Mouse (Mus musculus) Patski (cell line): Measurements from ENCODE around the gene Rin2. TPM values are rescaled to one million over a fixed set of nuclear protein-coding genes. Genes with fewer than 3 reads are reported as not detected.

Source experiments
- ATAC-seq: fragments of 100-300 bp; one replicate; pipeline ENCODE4 v1.8.0; 2021
- CTCF ChIA-PET: fragments of 350-600 bp; sonication (Branson Sonifier 250); formaldehyde crosslinking; loops from one replicate; lab custom pipeline; 2022; ENCODE audit warnings: inconsistent platforms; lab: Charles Lee
- POLR2A ChIA-PET: fragments of 350-600 bp; sonication (Branson Sonifier 250); formaldehyde crosslinking; loops from one replicate; lab custom pipeline; 2022; ENCODE audit warnings: antibody characterized with exemption, inconsistent platforms; lab: Charles Lee
- DNase-seq: peaks from one replicate; pipeline ENCODE4 v3.0.0-alpha.2; 2011; ENCODE audit warnings: low read depth, low spot score
- H3K27me3 ChIP-seq: fragments of 371-371 bp; one replicate; pipeline ENCODE4 v1.5.1; 2021
- CTCF ChIP-seq: fragments of 100-300 bp; IDR thresholded peaks from one replicate; pipeline ENCODE4 v1.5.1; 2021
- in situ Hi-C: fragments of 300-500 bp; cut with MboI; formaldehyde crosslinking; loops from 3 replicates; pipeline ENCODE4 v1.11.1; 2018; ENCODE audit warnings: low pct_unique_long_range_greater_than_20kb, mixed read lengths
- polyA plus RNA-seq: library from polyadenylated mRNA; unstranded; gene quantifications from one replicate; pipeline ENCODE4 v1.2.3, GENCODE M21; 2021

Gene Rin2
- polyA plus RNA-seq, 1 experiment from 2014 or later, result 38.7 TPM

- in situ Hi-C loops, result no loop called here
- TF ChIP-seq CTCF, result no peak
- DNase-seq, result no peak
- no peak for ATAC-seq
- H3K27me3 ChIP-seq, result no peaks in the 10 kb centered on the region
- POLR2A ChIA-PET, result no interaction called here
- CTCF ChIA-PET, result interaction anchor here (0.8 to 1.4 kb wide), 4 partner anchors 9 to 37 kb away, joined by 3 to 5 read pairs (median 4); no protein-coding TSS in a partner anchor
These were observed 148.0 kb downstream of the Rin2 start for GRCm38 (mm10) chr2:145822783-145823729.

DNA sequence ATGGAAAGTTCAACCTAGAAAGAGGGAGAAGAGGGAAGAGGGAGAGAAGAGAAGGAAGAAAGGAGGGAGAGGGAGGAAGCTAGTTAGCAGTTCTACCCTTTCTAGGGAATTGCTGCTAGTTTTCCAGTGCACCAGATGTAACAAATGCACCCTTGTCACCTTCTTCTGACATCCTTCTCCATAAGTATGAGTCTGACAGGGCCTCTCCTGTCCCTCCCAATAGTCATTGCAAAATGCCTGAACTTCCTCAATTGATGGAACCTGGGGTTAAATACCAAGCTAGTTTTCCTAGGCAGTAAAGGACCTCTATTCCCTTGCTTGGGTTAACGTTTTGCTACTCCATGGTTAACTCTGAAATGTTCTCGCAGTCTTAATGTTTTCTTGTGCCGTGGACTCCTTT is 149.7 kb downstream of the Rin2 start:
- DNase-seq (no peak), ATAC-seq (no peak)
- CTCF ChIA-PET, result interaction anchor here (0.9 to 1.4 kb wide), 4 partner anchors 9 to 30 kb away, joined by 3 read pairs; no protein-coding TSS in a partner anchor
- POLR2A ChIA-PET, result no interaction called here
- no peaks in the 10 kb centered on the region for H3K27me3 ChIP-seq
- in situ Hi-C loops, result no loop called here
- TF ChIP-seq CTCF, result no peak

GRCm38 (mm10) chr2:145825221-145825620 is 150.2 kb downstream of the Rin2 start:
- no peak for ATAC-seq
- POLR2A ChIA-PET, result no interaction called here
- DNase-seq, result no peak
- no peak for TF ChIP-seq CTCF
- H3K27me3 ChIP-seq, result no peaks in the 10 kb centered on the region
- in situ Hi-C loops, result no loop called here
- CTCF ChIA-PET, result interaction anchor here (1.0 to 1.4 kb wide), 3 partner anchors 9 to 22 kb away, joined by 3 read pairs; no protein-coding TSS in a partner anchor

GRCm38 (mm10) chr2:145827930-145828329 is 152.9 kb downstream of the Rin2 start:
- CTCF ChIA-PET, result interaction anchor here (1.2 to 1.3 kb wide), 2 partner anchors 9 to 13 kb away, joined by 3 read pairs; no protein-coding TSS in a partner anchor
- no peak for DNase-seq
- ATAC-seq, result no peak
- no peak for TF ChIP-seq CTCF
- H3K27me3 ChIP-seq, result no peaks in the 10 kb centered on the region
- in situ Hi-C loops, result no loop called here
- POLR2A ChIA-PET, result interaction anchor here (1.1 kb wide), 1 partner anchor 16 kb away, joined by 3 read pairs; no protein-coding TSS in a partner anchor

- H3K27me3 ChIP-seq, result no peaks in the 10 kb centered on the region
- DNase-seq (no peak), ATAC-seq (no peak)
- ChIA-PET POLR2A (interaction anchor here (1.1 kb wide), 1 partner anchor 15 kb away, joined by 3 read pairs; no protein-coding TSS in a partner anchor), CTCF (interaction anchor here (1.3 kb wide), 1 partner anchor 13 kb away, joined by 3 read pairs; no protein-coding TSS in a partner anchor)
- in situ Hi-C loops, result no loop called here
- TF ChIP-seq CTCF, result no peak
These were observed 153.6 kb downstream of the Rin2 start for GRCm38 (mm10) chr2:145828603-145829002.

DNA sequence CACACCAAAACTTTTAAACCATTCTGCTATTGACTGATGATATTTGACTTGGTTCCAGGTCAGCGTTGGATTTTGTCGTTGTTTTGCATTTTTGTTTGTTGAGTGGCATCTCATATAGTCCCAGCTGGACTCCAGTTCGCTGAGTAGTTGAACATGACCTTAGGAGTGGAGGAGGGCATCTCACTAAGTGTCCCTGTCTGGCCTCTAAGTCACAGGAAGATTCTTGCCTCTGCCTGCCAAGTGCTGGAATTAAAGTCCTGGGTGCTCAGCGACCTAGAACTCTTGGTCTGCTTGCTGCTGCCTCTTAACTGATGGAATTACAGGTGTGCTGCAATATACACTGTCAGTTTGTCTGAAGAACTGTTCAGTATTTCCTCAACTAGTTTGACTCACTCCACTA is 154.2 kb downstream of the Rin2 start:
- no peak for TF ChIP-seq CTCF
- H3K27me3 ChIP-seq, result no peaks in the 10 kb centered on the region
- ChIA-PET POLR2A (no interaction called here), CTCF (no interaction called here)
- in situ Hi-C loops, result no loop called here
- no peak for ATAC-seq
- DNase-seq, result no peak

DNA sequence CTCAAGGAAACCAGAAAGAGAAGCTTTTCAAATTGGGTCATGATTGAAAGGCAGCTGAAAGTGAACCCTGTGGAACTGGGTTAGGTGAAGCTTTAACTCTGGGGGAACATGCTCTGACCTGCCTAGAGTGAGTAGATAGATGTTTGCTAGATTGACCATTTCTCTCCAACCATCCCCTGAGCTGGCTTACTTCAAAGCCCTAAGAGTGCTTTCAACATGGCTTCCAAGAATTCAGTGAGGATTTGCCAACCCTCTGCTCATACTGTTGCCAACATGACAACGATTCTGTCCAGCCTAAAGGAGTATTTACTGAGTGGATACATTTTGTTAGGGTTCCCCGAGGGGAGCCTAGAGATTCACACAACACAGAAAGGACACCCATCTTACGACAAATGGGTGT is 155.4 kb downstream of the Rin2 start:
- ATAC-seq (no peak), DNase-seq (no peak)
- ChIA-PET POLR2A (no interaction called here), CTCF (interaction anchor here (1.0 to 1.2 kb wide), 2 partner anchors 10 to 130 kb away, joined by 3 to 5 read pairs; no protein-coding TSS in a partner anchor)
- no peaks in the 10 kb centered on the region for H3K27me3 ChIP-seq
- no peak for TF ChIP-seq CTCF
- in situ Hi-C loops, result no loop called here

GRCm38 (mm10) chr2:145831949-145832835 is 157.2 kb downstream of the Rin2 start:
- ChIA-PET POLR2A (no interaction called here), CTCF (no interaction called here)
- no peak for DNase-seq
- TF ChIP-seq CTCF, result no peak
- ATAC-seq, result no peak
- H3K27me3 ChIP-seq, result no peaks in the 10 kb centered on the region
- in situ Hi-C loops, result no loop called here

DNA sequence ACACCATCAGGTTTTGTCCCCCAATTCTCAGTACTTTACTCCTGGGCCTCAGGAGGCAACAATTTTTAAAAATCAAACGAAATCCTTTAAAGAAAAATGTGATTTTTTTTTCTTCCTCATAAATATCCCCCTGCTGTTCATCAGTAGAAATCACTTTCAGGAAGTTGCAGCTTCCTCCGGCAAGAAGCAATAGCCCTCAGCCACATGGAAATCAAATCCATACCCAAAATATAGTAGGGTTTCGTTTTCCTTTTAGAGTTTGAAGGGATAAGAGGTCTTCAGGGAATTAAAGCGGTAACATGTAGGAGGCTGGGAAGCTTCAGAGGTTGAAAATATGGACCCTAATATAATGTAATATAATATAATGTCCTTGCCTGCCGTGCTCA is 157.8 kb downstream of the Rin2 start:
- no peak for ATAC-seq
- CTCF ChIA-PET, result no interaction called here
- TF ChIP-seq CTCF, result no peak
- POLR2A ChIA-PET, result no interaction called here
- in situ Hi-C loops, result no loop called here
- no peak for DNase-seq
- H3K27me3 ChIP-seq, result no peaks in the 10 kb centered on the region

GRCm38 (mm10) chr2:145833341-145833740 is 158.3 kb downstream of the Rin2 start:
- no peak for DNase-seq
- POLR2A ChIA-PET, result no interaction called here
- H3K27me3 ChIP-seq, result no peaks in the 10 kb centered on the region
- TF ChIP-seq CTCF, result no peak
- CTCF ChIA-PET, result no interaction called here
- in situ Hi-C loops, result no loop called here
- no peak for ATAC-seq
